Mouse (Mus musculus): ENCODE data around the gene Rae1.

Gene Rae1

GRCm38 (mm10) chr2:172999630-173000284 is at the start of gene Rae1:
Rae1 (plus strand) TSS chr2:173000117.
- DNase-seq (ENCODE audit: low read depth, low spot score): peak; percentile 93

DNA sequence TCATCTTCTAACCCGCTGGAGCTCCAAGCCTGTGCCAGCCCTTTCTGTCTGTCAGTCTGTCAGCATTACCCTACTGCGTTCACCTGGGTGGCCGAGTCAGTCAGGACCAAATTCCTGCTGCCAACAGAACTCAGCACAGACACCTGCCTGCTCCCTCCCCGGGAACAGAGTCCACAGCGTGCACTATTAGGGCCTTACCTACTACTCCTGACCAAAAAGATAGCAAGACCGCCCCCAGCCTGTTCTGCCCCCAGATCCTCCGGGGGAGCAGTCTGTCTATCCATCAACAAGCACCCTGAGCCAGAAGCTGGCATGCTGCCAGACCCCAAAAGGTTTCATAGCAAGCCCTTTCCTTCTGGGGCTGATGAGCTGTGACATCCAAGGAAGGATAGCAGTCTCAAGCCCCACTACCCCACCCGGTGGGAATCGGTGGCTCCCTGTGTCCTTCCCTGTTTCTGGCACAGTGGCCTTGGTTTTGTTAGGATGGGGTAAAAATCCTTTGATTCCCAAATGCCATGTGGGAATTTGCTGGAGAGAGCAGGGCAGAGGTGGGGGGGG is 49.7 kb upstream of the Rae1 start:
- no peak for DNase-seq (ENCODE audit: low read depth, low spot score)

DNA sequence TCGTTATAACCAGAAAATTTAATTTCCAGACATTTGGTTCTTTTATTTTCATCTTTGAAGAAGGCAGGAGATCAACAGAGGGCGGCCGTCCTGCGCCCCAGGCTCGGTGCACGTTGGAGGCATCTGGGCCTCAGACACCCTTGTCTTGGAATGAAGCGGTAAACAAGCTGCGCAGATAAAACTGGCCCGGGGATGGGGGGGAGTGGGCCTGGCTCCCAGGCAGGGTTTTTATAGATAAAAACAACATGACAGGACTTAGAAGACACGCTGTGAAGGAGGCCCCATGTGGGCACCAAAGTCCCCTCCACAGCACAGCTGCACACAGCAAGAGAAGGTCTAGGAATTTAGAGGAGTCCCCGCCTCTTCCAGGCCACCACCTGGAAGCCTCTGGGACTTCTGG is 49.2 kb upstream of the Rae1 start:
- no peak for DNase-seq (ENCODE audit: low read depth, low spot score)

GRCm38 (mm10) chr2:172951976-172952375 is 47.9 kb upstream of the Rae1 start:
- DNase-seq (ENCODE audit: low read depth, low spot score): no peak

GRCm38 (mm10) chr2:172958579-172958978 is 41.3 kb upstream of the Rae1 start:
- DNase-seq (ENCODE audit: low read depth, low spot score): no peak

DNA sequence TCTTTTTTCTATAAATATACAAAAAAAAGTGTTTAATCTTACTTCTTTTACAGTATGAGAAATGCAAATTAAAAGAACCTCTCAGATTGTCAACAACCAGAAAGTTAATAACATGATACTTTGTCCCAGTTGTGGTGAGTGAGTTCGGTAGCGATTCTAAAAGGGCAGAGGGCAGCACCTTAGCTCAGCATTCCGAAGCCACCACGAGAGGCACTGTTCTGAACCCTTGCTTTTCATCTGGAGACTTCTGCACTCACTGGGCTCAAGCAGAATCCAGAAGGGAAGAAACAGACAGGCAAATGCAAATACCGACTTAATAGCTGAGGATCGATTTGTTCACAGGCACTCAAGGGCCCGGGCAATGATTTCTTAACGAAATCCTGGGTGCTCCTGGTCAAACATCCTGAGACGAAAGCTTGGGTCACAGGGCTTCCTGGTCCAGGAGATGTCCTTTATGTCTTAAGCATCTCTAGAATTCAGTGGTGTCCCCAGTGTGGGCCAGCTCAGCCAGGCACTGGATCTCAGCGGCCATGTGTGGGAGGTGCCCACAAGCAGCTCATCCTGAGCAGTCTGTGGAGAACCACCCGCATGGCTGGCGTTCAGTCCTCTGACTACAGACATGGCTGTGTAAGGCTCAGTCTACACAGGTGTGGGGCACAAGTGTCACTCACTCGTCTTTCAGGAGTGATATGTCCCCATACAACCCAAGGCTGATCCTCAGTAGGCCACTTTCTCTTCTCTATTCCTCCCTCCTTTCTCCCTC is 40.7 kb upstream of the Rae1 start:
- no peak for DNase-seq (ENCODE audit: low read depth, low spot score)

DNA sequence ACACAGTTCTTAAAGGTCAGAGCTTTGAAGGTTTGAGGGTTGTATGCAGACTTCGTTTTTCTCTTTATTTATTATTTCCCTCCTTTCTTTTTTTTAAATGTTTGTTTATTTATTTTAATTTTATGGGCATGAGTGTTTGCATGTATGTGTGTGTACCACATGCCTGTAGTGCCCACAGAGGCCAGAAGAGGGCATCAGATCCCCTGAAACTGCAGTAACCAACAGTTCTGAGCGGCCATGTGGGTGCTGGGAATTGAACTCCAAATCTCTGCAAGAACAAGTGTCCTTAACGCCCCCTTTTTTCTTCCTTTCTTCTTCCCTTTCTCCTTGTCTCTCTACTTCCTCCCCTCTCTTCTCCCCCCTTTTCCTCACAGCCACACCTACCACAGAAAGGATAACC is 39.6 kb upstream of the Rae1 start:
- no peak for DNase-seq (ENCODE audit: low read depth, low spot score)

DNA sequence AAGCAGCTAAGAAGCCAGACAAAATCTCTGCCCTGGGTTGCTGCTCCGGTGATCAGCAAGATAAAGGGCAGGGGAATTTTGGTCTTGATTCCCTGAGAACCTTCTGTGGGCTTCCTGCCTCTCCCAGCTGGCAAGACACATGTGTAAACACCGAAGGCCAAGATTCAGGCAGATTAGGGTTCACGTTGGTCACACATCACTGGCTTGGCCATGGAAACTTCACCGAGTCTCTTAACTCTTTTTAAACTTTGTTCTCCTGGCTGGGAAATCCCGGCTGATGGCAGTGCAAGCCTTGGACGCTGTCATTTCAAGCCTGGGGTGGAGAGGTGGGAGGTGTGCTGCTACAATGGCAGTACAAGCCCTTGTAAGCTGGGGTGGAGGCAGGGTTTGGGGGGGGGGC is 38.7 kb upstream of the Rae1 start:
- DNase-seq (ENCODE audit: low read depth, low spot score): no peak

DNA sequence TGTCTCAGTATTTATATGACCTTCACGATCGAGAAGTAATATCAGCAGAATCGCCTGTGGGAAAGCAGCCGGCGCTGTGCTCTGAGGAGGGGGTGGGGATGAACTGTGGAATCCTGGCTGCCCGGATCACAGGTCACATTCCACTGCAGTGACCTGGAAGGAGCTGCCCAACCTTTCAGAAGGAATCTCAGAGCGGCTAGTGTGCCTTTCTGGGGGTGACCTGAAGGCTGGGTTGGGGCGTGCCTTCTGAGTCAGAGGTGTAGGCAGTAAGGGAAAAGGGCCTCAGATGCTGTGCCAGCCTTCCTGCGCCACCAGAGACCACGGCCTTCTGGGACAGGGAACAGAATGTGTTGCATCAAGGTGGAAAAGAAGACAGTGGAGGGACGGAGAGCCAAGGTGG is 34.7 kb upstream of the Rae1 start:
- no peak for DNase-seq (ENCODE audit: low read depth, low spot score)

DNA sequence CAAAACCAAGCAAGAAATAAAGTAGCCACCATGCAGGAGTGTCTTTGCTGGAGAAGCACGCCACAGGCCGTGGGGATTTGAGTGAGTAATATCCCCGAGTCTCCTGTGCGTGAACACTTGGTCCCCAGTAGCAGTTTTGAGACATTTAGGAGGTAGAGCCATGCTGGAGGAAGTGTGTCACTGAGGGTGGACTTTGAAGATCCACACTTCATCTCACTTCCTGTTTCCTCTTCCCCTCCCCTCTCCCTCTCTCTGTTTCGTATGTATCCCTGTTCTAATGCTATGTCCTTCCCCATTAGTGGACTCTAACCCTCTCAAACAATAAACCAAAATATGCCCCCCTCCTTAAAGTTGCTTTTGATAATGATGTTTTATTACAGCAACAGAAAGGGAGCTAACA is 33.4 kb upstream of the Rae1 start:
- no peak for DNase-seq (ENCODE audit: low read depth, low spot score)

DNA sequence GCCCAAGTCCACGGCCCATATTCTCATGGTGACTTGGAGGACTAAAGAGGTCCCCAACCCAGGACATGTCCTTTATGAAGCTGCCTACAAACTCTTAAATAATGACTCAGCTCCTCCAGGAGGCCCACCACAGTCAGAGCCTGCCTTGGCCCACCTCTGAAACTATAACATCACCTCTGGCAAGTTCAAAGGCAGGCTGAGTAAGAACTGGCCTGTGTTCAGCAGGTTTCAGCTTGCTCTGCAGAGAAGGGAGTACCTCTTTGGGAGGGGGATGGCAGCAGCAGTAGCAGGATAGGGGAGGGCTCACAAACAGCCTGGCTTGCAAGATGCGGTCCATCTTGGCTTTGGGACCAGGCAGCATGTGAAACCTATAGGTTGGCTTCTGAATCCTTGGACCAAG is 28.1 kb upstream of the Rae1 start:
- no peak for DNase-seq (ENCODE audit: low read depth, low spot score)

DNA sequence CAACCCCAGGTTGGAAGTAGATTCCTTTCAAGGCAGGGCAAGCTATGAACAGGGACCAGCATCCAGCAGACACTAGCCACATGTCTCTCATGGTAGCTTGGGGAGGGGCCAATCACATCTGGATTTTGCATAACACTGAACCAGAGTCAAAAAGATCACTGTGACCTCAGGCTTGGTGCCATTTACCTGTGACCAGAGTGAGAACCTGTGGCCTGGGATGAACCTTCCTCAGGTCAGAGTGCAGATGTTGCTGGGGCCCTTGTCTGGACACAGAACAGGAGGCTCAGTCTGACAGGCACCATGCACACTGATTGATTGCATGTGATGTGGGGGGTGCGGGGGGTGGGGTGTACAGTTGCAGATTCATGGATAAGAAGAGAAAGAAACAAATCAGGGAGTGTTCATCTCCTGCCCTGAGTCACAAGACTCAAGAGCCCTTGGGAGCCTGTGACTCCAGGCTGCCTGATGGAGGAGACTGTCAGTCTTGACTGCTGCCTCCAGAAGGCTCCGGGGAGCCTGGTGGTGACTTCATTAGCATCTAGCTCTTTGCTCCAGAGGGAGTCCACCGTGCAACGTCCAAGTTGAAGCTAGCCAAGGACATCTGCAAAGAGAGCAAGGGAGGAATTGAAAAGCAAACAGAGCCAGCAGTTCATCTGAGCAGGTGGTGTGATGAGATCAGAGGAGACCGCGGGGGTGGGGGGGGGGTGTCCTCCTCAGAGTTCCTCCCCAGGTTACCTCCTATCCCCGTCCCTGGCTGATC is 25.9 kb upstream of the Rae1 start:
- no peak for DNase-seq (ENCODE audit: low read depth, low spot score)

- DNase-seq (ENCODE audit: low read depth, low spot score): no peak
Observed at GRCm38 (mm10) chr2:172974701-172975100, 25.2 kb upstream of the Rae1 start.

DNA sequence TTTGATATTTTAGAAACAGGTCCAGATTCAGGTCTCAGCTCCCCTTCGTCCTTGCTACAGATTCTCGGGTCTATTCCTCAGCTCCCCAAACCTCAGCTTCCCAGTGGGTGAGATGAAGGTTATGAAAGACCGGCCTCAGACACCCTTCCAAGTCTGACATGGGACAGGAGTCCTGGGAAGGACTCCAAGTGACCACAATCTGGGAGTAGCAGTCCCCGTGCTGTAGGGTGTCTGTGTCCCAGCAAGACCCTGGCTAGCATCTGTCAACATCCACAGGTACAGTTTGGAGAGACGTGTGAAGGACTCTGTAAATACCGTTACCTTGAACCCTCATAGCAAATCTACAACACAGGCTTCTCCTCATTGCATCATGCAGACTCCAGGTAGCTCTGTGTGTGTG is 24.8 kb upstream of the Rae1 start:
- DNase-seq (ENCODE audit: low read depth, low spot score): no peak

DNA sequence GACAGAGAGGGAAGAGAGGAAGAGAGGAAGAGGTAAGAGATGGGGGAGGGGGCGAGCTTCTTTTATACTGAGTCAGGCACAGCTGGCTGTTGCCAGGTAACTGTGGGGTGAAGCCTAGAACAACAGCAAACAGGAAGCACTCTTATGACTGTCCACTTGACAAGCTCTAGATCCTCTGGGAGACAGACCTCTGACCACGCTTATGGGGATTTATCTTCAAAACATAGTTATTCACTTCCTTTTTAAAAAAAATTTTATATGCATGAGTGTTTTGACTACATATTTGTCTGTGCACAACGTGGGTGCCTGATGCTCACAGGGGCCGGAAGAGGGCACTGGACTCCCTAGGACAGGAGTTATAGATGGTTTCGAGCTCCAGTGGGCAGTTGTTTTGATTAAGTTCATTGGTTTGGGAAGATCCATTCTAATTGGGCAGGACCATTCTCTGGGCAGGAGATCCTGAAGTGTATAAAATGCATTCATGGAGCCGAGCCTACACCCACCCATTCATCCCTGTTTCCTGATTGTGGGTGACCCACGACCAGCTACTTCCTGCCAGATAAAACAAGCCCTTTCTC is 23.2 kb upstream of the Rae1 start:
- DNase-seq (ENCODE audit: low read depth, low spot score): no peak

DNA sequence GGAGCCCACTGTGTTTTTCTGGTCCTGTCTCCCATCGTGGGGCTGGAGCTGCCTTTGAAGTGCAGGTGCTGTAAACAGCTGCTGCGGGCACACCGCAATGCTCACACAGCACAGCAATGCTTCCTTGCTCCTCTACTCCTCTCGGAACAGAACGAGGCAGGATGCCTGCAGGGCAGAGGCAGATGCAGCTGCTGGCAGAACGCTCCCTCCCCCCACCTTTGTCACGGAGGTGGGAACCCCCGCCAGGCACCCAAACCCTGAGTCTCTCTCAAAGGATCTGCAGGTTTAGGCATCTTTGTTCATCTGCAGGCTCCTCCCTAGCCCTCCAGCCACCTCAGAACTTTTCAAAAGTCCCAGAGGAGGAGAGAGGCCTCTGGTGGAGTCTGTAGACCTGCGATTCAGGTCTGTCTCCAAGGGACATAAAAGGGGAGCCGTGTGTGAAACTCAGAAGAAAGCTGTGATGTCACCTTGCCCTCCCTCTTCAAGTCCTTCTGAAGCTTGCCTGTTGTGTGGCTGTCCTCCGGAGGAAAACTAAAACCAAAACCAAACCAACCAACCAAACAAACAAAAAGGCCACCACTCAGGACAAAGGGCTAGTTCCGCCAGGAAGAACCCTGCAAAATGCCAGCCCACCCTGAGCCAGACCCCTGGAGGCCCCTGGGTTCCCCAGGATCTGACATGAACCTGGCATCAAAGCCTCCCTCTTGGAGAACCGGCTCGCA is 22.3 kb upstream of the Rae1 start, which contains the start of gene Spo11:
Gene Spo11, plus strand, starts transcription at position 292 of the 722 bp plus-strand sequence.
- DNase-seq (ENCODE audit: low read depth, low spot score): no peak

GRCm38 (mm10) chr2:172978131-172978633 is 21.7 kb upstream of the Rae1 start:
- no peak for DNase-seq (ENCODE audit: low read depth, low spot score)

- no peak for DNase-seq (ENCODE audit: low read depth, low spot score)
Observed at GRCm38 (mm10) chr2:172979666-172980345, 20.1 kb upstream of the Rae1 start.

GRCm38 (mm10) chr2:172982776-172983561 is 16.9 kb upstream of the Rae1 start:
- DNase-seq (ENCODE audit: low read depth, low spot score): no peak

DNA sequence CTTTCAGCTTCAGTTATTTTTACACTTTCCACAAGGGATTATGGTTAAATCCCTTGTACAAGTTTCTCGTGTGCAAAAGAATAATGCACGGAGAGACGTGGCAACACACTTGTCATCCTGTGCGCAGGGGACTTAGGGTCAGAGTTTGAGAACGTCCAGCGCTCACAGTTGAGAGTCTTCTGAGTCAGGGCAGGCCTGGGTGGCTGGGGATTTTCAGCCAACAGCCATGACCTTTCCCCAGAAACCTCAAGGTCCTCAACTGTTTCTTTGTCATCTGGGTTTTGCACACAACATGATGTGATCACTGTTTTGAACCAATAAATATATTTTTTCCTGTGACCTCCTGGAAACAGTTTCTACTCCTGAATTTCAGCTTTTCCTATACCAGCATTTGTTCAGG is 9.8 kb upstream of the Rae1 start:
- no peak for DNase-seq (ENCODE audit: low read depth, low spot score)
